Mouse (Mus musculus) left cerebral cortex, postnatal 4 days (tissue): ENCODE results near the gene Hspb7. TPM values are rescaled to one million over a fixed set of nuclear protein-coding genes. Genes with fewer than 3 reads are reported as not detected.

Experiments
- DNase-seq: peaks from one replicate; pipeline ENCODE4 v3.0.0-alpha.2; 2022
- intact Hi-C: fragments of 180-260 bp; cut with DNase I; formaldehyde crosslinking; loops from one replicate; pipeline ENCODE4 v1.15.1; 2025
- total RNA-seq, 2 experiments: library from RNA; stranded (reverse); gene quantifications; 2 replicates each; pipeline ENCODE4 v1.2.3; 2021

The Hspb7 gene
- not detected for total RNA-seq

DNA sequence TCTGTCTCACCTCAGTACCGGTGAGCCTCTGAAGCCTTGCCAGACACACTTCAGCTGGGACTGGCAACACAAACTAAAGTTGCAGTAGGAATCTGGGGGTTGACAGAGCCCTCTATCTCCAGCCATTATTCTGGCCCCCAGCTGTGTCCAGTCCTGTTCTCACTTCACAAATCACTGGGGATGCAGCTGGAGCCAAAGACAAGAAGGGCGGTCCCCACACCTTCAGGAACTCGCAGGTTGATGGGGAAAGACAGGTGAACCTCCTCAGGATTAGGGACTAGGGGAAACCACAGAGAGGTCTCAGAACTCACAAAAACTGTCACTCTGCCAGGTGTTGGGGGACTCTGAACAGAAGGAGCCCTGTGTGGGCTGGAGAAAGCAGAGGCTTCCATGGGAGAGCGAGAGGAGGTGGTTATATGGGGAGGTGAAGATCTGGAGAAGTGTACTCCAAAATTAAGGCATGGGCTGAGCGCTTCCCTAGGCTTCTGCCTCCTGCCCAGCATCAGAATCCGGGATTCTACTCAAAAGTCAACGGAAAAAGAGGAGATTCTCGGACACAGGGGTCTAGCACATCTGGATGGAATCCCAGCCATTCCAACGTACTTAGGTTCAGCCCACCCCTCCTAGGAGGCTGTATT is at the start of gene Hspb7:
Gene Hspb7, plus strand, starts transcription at position 588 of the 638 bp plus-strand sequence.
- no peak for DNase-seq
- intact Hi-C loops = no loop called here

DNA sequence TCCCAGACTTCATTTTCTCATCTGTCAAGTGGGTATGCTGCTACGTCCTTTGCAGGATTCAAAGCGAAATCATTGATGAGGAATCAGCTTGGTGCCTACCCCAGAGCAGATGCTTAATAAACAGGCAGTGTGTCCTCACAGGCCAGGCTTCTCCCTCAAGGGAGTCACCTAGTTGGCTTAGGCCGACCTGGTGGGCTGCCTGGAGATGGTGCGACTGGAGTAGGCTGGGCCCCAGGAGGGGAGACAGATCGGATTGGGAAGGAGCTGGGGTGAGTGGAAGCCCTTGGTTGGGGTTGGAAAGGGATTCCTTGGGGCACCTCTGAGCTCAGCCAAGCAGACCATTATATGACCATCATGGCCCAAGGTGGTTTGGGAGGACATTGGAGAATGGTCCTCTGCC is 48.2 kb upstream of the Hspb7 start:
- intact Hi-C loops = no loop called here
- no peak for DNase-seq

DNA sequence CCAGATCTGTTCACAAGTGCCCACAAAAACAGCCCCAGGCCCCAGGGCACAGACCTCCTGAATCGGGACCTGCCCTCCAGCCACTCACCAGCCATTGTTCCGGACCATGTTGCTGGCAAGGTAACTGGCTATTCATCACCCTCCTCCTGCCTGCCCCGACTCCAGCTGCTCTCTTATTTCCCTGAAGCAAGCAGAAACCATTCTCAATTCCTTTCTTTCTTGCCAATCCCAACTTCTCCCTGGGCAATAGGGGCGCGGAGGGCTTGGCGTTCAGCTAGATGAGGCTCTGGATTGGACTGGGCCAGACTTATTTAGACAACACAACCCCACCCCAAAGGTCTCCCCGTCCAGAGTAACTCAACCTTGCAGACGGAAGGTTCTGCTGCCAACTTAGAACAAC is 40.9 kb upstream of the Hspb7 start:
- intact Hi-C loops = no loop called here
- no peak for DNase-seq

DNA sequence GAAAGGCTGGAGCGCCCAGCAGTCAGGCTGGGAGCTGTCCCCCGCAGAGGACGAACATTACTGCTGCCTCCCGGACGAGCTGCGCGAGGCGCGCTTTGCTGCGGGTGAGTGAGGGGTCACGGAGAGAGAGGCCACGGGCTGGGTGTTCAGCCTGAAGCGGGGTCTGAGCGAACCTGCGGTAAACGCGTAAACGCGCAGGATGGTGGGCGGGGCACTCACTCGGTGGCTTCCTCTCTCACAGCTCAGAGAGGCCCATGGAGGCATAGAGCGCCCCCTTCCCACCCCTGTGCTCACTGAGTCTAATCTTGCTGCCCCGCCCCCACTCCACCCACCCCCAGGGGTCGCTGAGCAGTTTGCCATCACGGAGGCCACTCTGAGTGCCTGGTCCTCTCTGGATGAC is 38.2 kb upstream of the Hspb7 start:
- no peak for DNase-seq
- intact Hi-C loops = no loop called here

DNA sequence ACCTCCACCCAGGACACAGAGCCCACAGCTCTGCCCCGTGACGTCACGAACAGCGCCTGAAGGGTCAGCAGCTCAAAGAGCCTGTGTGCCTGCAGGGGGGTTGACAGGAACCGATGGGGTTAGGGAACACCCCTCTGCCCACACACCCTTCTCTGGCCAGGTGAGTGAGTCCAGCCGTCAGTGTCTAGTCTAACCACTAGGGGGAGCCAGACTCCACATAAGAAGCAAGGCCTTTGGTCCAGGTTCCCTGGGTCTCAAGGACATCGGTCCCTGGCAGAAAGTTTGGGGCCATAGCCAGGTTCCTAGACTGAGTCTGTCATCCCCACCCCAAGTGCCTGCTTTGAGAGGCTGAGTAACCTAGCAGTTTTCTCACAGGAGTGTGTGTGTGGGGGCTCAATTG is 35.3 kb upstream of the Hspb7 start:
- DNase-seq = peak; percentile 53
- intact Hi-C loops = loop anchor here (5.0 kb wide), 1 partner anchor 192 kb away; no protein-coding TSS in a partner anchor

DNA sequence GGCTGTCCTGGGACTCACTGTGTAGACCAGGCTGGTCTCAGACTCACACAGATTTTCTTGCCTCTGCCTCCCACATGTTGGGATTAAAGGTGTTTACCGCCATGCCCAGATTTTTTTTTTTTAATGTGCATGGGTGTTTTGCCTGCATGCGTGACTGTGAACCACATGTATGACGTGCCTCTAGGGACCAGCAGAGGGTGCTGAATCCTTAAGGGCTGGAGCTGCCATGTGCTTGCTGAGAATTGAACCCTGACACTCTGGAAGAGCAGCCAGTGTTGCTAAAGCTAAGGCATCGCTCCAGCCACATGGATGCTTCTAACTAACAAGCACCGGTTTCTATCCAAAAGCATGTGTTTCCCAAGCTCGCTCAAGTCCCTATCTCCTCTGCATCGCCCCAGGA is 34.4 kb upstream of the Hspb7 start:
- intact Hi-C loops = loop anchor here (5.0 kb wide), 1 partner anchor 191 kb away; no protein-coding TSS in a partner anchor
- DNase-seq = no peak

DNA sequence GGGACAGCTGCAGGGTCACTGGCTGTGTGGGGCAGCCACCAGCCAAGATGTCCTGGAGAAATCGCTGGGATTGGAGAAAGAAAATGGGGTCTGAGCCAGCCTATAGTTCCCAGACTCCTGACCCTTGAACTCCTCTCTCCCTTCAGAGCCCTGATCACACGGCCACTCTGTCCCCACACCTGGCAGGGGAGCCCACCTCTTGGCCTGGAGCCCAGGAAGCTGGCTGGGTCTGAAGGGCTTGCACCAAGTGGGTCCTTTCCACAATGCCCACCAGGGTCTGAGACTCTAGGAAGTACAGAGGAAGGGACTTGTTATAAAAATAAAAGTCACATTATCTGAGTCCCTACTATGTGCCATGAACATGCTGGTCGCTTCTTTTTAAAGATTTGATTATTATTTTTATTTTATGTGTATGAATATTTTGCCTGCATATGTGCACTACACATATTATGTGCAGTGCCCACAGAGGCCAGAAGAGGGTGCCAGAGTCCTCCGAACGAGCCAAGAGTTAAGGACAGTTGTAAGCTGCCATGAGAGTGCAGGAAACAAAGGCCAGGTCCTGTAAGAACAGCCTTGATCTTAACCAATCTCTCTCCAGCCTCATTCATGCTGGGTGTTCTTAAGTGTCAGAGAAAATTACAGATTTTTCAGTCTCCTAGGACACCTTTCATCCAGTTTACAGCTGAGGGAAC is 33.3 kb upstream of the Hspb7 start:
- peak; percentile 72 for DNase-seq
- intact Hi-C loops = loop anchor here (5.0 kb wide), 1 partner anchor 190 kb away; no protein-coding TSS in a partner anchor

DNA sequence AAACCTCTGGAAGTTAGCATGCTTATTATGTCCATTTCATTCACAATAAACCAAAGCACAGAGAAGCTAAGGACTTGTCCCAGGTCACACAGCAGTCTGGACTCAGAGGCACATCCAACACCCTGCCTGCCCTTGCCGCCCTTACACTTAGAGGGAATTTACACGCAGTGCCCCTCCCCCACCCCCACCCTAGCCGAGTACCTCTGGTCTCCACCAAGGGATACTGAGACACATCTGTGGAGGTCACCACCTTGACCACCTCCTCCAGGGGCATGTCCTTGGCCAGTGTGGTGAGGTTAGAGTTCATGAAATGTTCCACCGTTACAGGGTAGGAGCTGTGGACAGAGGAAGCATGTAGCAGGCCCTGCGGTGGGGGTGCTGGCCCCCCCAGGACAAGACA is 32.6 kb upstream of the Hspb7 start:
- intact Hi-C loops = loop anchor here (5.0 kb wide), 1 partner anchor 189 kb away; no protein-coding TSS in a partner anchor
- DNase-seq = no peak

DNA sequence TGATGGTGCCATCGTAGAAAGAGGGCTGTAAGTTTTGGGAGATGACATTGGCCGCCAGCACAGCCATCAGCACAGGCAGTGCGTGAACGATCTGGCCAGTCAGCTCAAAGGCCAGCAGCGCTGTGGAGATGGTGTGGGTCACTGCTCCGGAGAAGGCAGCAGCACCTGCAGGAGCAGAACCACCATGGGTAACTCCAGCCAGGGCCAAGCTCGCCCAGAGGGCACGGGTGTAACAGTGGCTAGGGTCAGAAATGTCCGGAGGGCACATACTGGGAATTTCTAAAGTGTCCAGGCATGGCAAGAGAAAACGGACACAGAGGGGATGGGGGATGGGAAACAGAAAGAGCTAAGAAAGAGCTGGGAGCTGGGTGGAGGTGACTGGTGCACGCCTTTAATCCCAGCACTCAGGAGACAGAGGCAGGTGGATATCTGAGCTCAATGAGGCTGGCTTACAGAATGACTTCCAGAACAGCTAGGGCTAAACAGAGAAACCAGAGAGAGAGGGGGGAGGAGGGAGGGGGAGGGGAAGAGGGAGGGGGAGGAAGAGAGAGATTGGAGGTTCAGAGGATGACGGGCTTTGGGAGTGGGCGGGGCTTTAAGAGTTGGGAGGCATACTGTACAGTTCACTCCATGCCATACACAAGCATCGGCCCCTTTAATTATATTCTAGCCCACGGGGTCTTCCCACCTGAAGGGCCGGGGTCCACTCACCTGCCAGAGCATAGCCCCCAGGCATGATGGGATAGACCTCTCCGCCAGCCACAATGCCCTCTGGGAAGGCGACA is 31.0 kb upstream of the Hspb7 start:
- DNase-seq = no peak
- intact Hi-C loops = loop anchor here (5.0 kb wide), 1 partner anchor 188 kb away; no protein-coding TSS in a partner anchor

DNA sequence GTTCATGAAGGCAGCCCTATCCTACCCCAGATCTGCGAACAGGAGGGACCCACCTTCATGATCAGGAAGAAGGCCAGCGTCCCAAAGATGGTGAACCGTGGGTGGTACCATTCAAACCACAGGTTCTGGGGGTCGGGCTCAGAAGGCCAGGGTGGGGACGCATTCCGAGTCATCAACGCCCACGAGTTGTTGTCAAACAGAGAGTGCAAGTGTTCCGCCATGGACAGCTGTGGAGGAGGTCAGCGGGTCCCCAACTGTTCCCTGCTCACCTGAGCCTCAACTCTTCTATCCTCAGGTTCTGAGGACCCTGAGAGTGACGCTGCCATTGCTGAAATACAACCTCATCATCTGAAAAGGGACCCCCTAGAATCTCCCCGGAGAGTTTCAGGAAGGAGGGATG is 29.3 kb upstream of the Hspb7 start:
- DNase-seq = no peak
- intact Hi-C loops = no loop called here

DNA sequence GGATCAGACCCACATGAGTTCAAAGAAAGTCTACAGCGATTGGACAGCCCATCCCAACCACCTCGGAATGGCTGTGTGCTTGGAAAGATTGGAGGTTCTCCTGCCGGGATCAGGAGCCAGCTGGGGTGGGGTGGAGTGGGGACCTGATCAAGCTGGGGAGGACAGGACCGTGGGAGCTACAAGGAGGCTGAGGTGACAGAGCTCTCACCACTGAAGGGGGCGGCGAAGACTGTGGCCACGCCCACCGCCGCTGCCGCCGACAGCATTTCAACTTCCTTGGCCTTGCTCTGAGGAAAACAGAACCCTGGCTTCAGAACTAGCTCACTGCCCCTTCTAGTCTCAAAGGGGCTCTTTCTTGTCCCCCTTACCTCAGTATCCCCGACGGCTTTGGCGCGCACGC is 25.8 kb upstream of the Hspb7 start:
- no peak for DNase-seq
- intact Hi-C loops = no loop called here

DNA sequence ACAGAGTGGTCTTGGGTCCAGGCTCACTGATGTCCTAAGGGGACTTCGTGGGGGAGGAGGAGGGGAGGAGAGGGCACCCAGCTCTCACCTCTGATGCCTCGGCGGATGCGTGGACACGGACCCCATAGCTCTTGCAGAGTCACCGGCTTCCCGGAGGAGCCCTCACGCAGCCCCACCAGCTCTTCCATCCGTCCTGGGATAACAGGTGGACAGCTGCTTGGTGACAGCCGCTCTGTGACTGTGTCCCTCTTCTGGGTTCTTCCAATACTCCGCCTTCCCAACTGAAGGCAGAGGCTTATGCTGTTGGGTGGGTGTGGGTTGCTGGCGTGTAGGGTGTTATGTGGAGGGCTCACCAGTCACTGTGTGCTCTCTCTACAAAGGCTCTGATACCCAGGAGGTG is 22.7 kb upstream of the Hspb7 start:
- intact Hi-C loops = no loop called here
- DNase-seq = no peak

DNA sequence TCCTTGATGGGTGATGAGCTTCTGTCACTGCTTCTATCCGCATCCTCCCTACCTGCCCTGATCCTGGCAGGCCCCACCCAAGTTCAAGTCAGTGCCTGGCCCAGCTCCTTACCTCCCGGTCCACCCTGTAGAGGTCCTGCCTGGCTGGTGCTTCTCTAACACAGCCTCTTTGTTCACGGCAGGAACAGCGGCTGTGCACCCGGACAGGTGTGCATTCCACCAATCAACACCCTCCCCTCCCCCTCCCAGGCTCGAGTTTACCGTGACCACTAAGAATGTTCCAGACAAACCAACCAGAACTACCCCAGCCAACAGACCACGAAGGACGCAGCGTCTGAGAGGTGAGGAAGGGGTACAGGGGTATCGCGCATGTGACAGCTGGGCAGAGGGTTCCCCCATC is 22.0 kb upstream of the Hspb7 start, which contains the start of gene Clcnka:
Gene Clcnka, minus strand, starts transcription at position 180 of the 400 bp plus-strand sequence.
- intact Hi-C loops = no loop called here
- DNase-seq = no peak

DNA sequence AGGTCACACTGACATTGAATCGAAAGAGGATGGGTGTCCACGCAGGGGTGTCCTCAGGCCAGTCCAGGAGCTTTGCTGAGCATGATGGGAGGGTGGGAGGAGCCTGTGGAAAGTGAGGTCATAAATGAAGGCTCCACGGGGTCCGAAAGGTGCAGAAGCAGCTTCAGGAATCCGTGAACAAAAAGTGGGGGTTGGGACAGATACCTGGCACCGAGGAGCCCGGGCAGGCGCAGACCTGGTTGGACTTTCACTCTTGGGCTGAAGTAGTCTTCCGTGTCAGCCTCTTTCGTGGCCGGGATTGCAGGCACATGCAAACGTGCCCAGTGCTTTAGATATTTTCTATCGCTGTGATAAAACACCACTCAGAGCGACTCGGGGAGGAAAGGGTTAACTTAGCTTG is 20.4 kb upstream of the Hspb7 start:
- intact Hi-C loops = loop anchor here (5.0 kb wide), 1 partner anchor 177 kb away; no protein-coding TSS in a partner anchor
- no peak for DNase-seq

DNA sequence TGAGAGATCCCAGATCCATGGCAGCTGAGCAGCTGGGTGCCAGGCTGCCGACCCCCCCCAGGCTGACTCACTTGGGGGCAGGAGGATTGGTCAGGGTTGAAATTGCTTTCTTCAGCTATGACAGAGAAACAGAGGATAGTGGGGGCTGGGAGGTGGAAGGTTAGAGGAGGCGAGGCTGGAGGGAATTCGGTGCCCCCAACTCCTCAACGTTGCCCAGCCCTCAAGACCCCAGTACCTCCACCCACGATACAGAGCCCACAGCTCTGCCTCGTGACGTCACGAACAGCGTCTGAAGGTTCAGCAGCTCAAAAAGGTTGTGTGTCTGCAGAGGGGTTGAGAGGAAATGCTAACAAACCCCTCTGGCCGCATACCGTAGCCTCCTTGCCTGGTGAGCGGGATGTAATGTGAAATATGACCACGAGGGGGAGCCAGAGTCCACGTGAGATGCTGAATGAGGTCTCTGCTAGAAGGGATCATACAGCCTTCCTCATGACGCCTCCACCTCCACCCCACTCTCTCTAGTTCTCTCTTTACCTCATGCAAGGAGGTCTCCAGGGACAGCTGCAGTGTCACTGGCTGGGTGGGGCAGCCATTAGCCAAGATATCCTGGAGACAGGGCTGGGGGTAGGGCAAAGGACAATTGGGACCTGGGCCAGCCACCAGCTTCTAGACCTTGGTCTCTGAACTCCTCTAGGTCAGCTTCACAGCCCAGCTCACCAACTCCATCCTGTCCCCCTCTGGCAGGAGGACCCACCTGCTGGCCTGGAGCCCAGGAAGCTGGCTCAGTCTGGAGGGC is 15.9 kb upstream of the Hspb7 start:
- intact Hi-C loops = loop anchor here (5.0 kb wide), 1 partner anchor 173 kb away; no protein-coding TSS in a partner anchor
- DNase-seq = peak; percentile 86

DNA sequence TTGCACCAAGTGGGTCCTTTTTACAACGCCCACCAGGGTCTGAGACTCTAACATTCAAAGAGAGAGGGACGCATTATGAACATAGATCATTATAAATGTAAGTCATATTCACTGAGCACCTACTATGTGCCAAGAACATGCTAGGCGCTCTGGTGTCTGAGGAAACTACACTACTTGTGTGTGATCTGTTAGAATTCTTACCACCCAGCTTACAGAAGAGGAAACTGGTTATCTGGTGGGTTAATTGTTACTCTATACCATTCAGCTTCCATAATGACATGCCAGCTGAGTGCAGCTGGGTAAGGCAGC is 15.3 kb upstream of the Hspb7 start:
- intact Hi-C loops = no loop called here
- no peak for DNase-seq

DNA sequence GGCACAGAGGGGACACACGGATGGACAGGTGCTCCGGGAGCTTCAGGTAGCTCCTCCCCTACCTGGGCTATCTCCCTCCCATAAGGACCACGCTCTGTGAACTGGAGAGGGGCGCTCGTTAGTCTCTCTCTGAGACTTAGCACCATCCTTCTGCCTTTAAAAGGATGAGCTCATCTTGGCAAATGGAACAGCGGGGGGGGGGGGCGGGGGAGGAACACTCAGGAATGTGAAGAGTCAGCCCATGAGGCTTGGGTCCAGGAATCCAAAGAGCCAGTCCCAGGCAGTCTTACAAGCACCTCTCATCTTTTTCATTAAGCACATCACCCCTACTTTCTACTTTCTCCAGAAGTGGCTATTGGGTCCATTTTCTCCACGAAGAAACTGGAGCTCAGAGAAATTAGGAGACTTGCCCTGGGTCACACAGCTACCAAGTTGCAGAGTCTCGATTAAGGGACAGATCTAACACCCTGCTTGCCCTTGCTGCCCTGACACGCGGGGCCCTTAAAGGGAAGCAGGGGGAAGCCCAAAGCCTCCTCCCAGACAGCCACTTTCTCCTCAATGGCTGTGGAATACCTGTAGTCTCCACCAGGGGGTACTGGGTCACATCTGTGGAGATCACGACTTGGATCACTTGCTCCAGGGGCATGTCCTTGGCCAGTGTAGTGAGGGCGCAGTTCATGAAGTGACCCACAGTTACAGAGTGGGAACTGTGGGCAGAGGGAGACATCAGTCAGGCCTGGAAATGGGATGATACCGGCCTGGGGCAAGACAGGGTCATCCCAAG is 13.9 kb upstream of the Hspb7 start:
- no peak for DNase-seq
- intact Hi-C loops = no loop called here

DNA sequence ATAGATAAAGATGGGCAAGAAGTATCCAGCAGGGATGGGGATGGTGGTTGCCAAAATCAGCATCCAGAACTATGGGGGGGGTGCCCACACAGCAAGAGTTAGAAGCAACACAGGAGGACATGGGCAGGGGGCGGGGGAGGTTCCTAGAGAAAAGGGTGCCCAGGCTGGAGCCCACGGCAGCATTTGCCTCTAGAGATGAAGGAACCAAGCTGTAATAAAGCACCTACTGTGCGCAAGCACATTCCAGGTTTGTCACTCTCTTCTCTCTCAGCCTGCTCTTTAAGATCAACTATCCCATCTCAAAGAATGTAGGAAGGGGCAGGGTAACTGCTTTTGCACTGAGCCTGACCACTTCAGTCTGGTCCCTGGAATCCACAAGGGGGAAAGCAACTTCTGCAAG is 12.0 kb upstream of the Hspb7 start:
- DNase-seq = no peak
- intact Hi-C loops = no loop called here

DNA sequence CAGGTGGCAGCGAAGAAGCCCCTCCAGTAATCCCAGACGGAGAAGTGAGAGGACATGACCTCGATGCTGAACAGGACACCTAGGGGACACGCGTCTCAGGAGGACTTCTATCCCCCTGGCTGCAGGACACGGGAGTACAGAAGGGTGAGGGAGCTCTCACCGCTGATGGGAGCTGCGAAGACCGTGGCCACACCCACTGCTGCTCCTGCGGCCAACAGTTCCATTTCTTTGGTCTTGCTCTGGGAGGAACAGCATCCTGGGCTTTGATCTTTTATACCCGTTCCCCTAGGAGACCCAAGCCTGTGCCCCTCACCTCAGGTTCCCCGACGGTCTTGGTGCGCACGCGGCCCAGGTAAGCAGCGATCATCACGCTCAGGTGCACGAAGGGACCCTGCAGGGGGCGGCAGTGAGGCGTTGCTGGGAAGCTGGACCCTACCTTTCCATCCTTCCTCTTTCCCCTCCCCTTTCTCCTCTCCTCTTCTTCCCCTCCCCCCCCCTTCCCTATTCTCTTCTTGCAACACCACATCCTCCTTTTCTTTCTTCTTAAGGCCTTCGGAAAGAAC is 9.1 kb upstream of the Hspb7 start:
- intact Hi-C loops = no loop called here
- DNase-seq = no peak

DNA sequence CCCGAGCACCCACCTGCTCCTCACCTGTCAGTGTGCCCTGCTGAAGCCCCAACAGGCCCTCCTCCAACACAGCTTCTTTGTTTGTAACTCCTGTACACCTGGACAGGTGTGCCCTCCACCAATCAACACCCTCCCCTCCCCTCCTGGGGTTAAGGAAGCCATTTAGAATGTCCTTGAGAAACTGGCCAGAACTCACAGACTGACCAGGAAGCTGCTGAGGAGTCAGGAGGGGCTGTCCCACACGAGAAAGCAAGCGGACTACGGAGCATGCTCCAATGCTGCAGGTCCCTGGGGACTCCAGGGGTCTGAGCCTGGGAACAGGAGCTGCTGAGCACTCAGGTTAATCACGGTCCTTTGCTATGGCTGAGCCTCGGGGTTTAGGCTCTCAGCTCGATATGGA is 4.7 kb upstream of the Hspb7 start, which contains the start of gene Clcnkb:
Gene Clcnkb, minus strand, starts transcription at position 91 of the 400 bp plus-strand sequence.
- intact Hi-C loops = no loop called here

More for the DNA sequence above, 4.7 kb upstream of the Hspb7 start, which contains the start of gene Clcnkb:
- no peak for DNase-seq
